Mouse (Mus musculus) ovary, adult 2 months (tissue): ENCODE results near the gene Limd1. TPM values are rescaled to one million over a fixed set of nuclear protein-coding genes. Genes with fewer than 3 reads are reported as not detected.

Source experiments
- polyA plus RNA-seq: library from polyadenylated mRNA; depleted of rRNA; stranded (reverse); fragments of >200 nt; gene quantifications from 2 replicates; pipeline ENCODE4 v1.2.3, GENCODE M21; 2012; rRNA removed

The Limd1 gene
- 48.8 and 65.1 TPM in 2 replicates for polyA plus RNA-seq

GRCm38 (mm10) chr9:123478586-123479195 is at the start of gene Limd1:
Gene Limd1, plus strand, starts transcription at chr9:123478706.

GRCm38 (mm10) chr9:123529392-123530157 is 51.1 kb downstream of the Limd1 start, which contains the start of gene Sacm1l:
Gene Sacm1l, plus strand, starts transcription at chr9:123529759.

Other genes starting within 250 kb of the Limd1 start
- 85.7 and 178 TPM in 2 replicates for gene Tmem158, start 217.9 kb upstream of the Limd1 start, polyA plus RNA-seq
- gene Lars2, start 111.8 kb upstream of the Limd1 start, polyA plus RNA-seq = 41.6 and 44.1 TPM in 2 replicates
- gene Sacm1l, start 51.1 kb downstream of the Limd1 start, polyA plus RNA-seq = 3.0 and 3.8 TPM in 2 replicates
- gene Slc6a20b, start 153.9 kb downstream of the Limd1 start, polyA plus RNA-seq = 1.1 and 1.7 TPM in 2 replicates
- 0.28 and 0.33 TPM in 2 replicates for gene Ccr9, start 199.7 kb downstream of the Limd1 start, polyA plus RNA-seq
- 0.38 and 0.71 TPM in 2 replicates for gene Slc6a20a, start 200.2 kb downstream of the Limd1 start, polyA plus RNA-seq
- gene Lztfl1, start 239.0 kb downstream of the Limd1 start, polyA plus RNA-seq = 1.7 and 2.8 TPM in 2 replicates